Mouse (Mus musculus): Measurements from ENCODE around the gene Pla1a.

Gene Pla1a

DNA sequence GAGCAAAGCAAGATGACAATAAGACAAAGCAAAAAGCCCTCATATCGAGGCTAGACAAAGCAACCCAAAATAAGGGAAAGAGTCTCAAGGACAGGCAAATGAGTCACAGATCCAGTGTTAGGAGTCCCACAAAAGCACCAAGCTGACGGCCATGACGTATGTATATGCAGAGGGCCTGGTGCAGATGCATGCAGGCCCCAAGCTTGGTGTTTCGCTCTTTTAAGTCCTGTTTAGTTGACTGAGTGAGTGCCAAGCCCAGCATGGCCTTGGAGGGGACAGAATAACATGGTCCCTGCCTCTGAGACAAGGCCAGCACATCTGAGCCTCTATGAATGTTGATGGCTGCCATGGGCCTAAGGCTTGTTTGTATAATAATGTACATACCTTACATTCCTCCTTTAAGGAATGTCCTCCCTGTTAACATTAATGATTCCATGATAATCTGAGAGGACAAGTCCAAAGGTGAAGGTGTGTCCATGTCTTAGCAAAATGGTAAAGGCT is 1.4 kb upstream of the Pla1a start:
- in situ Hi-C loops (cut with MboI): no loop called here

DNA sequence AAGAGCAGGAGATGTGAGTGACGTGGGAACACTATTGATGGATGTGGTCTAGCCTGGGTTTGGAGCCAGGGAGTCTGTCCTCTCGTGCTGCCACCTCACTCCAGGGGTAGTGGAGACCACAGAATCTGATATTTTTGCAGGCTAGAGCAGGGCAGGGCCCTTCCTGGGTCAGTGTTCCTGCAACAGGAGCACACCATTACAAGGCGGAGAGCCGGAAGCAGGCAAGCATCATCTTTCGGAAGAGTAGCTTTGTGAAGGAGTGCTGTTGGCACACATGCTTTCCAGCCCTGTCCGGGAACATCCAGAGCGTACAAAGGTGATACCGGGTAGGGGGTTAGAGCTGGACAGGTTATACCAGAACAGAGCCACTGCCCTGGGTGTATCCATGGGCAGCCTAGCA is 569 bp upstream of the Pla1a start:
- in situ Hi-C loops (cut with MboI): no loop called here

DNA sequence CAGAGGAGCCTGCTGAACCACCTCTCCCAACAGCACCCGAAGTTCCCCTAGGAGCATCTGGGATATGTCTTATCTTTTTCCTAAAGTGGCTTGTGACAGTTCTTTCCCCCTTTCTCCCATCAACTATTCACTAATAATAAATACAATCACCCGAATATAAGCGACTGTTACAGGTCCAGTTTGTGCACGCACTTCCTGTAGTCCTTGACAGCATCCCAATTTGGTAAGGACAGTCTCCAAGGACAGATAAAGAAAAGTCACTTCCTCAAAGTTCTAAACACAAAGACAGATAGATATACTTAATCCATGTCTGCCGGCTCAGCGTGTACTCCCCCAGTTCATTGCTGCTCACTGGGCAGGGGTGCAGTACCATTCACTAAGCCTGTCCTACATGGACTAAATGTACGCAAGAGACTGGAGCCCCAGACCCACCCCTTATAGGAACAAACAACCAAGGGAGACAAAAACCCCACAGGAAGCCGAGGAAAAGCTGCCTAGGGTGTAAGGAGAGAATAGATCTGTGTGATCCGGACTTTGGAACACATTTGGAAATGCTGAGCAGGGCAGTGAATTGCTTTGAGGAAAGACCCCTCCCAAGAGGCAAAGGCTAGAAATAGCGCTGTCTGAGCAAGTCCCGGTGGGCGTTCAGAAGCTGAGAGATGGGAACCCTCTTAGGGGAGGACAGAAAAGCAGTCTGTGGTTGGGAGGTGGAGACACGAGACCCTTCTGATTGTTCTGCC is 1.3 kb downstream of the Pla1a start:
- in situ Hi-C loops (cut with MboI): no loop called here

DNA sequence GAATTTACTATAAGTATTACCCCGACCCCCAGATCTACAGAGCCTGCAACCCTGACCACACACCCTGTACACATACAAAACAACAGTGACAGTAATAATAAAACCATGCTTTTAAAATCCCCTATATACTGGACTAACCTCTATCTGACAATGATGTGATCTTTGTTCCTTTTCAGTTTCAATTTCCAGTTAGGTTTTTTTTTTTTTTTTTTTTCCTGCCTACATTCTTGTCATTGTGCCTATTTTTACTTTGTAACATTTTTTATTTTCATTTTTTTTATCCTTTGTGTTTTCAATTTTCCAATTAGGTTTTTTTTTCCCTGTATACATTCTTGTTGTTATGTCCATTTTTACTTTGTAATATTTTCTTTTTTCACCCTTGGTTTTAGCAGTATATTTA is 7.1 kb downstream of the Pla1a start:
- in situ Hi-C loops (cut with MboI): no loop called here

DNA sequence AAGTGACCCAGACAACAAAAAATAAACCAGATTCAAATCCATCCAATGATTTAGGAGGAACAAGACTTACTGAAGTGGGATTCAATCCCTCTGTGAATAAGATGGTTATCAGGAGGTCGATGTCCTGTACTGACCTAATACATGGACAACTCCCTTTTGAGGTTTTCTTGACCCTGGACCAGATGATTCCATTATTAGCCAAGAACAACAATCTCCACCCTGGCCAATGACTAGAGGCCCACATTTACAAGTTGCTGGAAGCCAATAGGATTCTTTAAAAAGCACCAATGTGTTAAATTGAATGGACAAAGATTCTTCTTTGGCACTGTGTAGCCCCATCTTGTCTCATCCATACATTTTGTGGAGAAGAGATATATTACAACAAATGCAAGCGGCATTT is 7.6 kb downstream of the Pla1a start:
- in situ Hi-C loops (cut with MboI): no loop called here

DNA sequence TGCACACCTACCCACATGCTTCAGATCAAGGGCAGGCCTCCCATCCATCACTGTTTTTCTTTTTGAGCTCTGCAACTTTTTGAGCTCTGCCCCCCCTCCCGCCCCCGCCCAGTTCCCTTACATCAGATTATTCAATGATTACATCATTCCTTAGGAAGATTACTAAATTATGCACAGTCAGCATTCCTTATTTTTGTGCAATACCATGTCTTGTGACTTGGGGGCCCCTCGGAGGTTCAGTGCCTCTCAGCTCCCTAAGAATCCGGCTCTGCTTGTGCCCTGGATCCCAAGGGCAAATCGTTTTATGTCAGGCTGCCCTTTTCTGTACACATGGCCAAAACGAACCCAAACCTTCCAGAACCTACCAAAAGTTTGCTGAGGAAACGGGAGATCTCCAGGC is 18.0 kb downstream of the Pla1a start:
- in situ Hi-C loops (cut with MboI): no loop called here

DNA sequence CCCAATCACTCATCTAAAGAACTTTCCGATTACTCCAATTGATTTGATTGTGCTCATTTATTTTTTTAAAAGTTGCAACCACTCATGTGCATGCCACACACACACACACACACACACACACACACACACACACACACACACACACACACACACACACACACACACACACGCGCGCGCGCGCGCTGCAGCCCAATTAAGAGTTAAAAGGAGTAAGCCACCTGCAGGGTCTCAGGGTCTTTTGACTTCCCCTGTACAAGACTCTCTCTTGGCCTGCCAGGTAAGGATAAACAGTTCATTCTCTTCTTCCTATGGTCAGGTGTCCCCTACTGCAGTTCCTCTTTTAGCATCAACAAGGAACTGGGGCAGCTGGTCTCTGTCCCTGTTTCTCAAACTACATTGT is 24.5 kb downstream of the Pla1a start:
- in situ Hi-C loops (cut with MboI): no loop called here

DNA sequence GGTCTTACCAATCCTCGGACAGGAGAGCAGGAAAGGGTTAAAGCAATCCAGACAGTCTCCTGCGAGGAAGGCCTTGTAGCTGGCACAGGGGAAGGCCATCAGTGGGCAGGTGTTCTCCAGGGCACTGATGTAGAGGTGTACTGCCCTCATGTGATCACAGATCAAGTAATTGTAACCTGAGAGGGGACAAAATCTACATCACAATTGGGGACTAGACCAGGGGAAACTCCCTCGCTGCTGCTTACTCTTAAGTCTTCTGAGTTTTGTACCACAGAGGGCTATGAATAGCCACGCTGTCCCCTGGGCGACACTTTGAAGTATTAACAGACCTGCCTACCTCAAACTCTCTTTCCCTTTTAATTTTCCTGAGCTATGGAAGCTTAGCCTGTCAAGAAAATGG is 25.4 kb downstream of the Pla1a start:
- in situ Hi-C loops (cut with MboI): no loop called here

DNA sequence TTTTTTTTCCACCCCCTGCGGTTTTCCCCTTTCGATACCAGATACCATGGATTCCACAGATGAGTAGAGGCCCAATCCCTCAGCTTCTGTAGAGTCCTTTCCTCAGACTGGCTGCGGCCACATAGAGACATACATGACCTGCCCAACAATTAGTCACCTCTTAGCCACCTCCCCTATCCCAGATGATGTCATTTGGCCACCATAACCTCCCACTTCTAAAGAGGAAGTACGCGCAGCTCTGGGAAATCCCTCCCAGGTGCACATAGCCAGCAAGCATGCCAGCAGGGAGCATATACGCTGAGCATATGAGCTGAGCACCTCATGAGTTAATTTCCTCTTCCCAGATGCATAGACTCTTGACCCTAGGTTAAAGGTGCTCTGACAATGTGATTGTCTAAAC is 26.2 kb downstream of the Pla1a start:
- in situ Hi-C loops (cut with MboI): no loop called here

DNA sequence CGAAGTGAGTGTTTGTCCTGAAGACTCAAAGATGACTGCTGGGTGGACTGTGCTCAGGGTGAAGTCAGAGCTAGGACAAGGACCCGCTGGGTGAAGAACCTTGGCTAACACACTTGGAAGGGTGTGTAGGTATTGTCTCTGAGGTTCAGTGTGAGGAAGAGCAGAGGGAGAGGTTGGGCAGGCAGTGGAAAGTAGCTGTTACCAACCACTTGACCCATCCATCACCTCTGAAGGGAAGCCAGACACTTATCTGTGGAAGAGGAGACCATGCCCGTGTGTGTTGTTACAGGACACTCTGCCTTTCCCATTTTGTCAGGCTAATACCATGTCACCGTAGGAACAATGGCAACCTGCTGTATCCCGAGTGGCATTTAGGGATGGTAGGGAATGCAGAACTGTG is 26.7 kb downstream of the Pla1a start:
- in situ Hi-C loops (cut with MboI): no loop called here

DNA sequence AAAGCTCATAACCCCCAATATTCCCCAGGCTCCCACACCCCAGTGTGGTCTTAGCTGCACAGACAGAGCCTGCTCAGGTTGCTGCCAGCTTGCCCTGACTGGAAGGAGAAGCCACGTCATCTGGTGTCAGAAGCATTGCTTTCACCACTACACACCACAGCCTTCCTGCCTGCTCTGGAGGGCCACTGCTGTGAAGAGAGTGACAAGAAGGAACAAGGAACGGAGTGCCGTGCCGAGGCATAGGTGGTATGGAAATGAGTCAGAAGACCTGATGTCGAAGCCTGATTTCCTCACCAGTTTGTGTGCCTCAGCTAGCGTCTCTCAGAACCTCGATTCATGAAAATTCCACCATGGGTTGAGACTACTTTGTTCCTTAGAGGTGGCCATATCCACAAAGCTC is 29.3 kb downstream of the Pla1a start:
- in situ Hi-C loops (cut with MboI): no loop called here

DNA sequence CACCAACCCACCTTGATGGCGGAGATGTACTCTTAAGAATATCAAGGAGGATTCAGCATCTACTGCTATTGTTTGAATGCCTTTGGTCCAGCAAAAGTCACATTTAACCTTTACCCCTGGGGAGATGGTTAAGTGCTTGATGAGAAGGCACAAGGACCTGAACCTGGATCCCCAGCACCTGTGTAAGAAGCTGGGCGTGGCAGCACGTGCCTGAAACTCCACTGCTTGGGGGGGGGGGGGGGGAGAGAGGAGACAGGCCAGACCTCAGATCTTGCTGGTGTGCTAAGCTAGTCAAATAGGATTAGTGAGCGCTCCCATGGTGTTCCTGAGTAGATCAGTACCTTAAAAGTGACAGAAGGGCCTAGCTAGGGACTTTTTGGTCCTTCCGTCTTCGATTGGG is 31.5 kb downstream of the Pla1a start:
- in situ Hi-C loops (cut with MboI): no loop called here

DNA sequence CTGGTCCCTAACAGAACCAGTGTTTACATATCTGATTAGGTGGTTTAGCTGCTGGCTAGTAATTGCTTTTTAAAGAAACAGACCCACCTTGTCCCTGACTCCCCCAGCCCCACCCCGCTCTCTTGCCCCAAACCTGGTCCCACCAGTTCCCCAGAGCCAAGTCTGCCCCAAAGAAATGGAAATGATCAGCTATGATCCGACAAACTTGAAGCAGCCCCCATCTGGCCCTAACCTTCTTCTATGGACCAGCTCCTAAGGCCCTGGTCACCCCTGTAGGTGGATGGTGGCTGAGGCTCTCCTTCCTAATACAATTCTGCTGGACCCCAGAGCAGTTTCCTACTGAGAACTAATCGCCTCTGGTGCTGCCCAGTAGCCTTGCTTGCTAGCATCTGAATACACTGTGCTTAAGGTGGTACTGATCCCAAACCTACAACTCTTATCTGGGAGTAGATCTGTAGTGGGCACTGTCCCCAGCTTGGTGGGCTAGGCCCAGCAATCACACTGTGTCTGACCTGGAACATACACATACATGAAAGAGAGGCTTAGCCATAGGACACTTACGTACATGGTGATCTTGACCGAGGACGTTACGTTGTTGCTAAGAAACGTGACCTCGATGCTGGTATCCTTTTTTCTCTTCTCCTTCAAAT is 32.5 kb downstream of the Pla1a start:
- in situ Hi-C loops (cut with MboI): no loop called here

DNA sequence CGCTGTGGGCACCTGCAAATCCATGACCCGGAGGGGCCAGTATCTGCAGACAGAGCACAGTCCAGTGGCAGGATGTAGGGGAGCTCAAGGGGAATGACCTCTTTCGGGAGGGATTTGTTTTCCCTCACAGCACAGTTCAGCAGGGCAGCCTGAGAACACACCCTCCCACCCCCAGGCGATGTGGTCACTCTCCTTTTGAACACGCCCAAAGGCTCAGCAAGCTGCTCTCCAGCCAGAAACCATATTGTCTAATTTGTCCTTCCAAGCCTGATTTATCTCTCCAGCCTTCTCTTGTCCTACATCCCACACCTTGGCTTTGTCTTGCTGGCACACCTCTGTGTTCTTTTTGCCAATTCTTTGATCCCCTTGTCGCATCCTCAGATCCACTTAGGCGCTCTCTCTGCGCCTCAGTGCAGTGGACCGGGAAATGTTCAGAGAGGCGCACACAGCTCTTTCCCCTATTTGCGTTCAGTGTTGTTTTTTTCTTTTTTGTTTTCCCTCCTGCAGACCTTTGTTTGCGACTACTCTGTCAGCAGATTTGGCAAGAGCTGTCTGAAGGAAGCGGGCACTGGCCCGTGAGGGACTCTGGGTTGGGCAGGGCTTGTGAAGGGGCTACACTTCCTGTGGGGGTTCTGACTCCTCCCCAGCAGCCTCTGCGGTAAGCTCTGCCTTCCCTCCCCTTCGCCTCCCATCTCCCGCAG is 33.3 kb downstream of the Pla1a start:
- in situ Hi-C loops (cut with MboI): no loop called here

DNA sequence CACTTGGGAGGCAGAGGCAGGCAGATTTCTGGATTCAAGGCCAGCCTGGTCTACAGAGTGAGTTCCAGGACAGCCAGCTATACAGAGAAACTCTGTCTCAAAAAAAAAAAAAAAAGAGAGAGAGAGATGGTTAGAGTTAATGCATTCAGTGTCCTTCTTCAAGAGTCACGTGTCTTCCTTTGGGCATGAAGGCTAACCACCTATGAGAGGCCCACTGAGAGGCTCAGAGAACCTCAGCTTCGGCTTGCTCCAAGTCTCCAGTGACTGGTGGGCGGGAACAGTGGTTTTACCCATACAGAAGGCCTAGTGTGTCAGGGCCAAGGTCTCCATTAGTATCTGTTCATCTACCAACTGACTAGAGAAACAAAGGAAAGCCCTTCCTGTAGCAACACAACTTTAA is 33.9 kb downstream of the Pla1a start:
- in situ Hi-C loops (cut with MboI): no loop called here

DNA sequence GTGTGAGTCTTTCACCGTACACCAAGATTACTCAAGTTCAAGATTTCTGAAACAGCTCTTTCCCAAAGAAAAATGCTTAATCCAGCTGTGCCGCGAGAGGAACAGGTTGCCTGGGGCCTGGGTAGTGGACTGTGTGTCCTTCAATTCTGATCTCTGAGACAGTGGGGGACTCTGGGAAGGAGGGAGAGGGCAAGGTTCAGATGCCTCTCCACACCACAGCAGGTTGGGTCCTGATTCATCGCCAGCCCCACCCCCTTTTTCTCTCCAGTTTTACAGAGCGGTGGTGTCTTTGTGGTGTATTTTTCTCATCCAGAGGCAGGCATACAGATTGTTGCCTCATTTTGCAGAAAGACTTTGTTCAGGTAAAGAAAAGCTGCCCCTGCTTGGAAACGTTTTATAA is 34.7 kb downstream of the Pla1a start:
- in situ Hi-C loops (cut with MboI): no loop called here

DNA sequence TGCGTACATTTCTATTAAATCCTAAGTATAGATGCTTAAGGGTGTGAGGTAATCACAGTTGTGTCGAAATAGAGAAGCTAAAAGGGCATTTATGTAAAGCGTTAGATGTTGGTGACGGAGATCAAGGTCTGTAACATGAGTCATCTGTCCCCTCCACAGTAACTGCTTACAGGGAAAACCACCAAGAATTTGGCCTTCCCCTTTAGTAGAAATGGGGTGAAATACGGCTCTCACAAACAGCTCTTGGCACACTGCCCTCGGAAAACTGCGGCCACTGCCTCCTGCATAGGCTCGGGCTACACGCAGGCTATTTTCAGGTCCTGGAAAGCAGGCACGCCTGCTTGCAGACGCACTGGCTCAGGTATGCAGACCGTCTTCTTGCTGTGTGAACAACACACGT is 36.8 kb downstream of the Pla1a start:
- in situ Hi-C loops (cut with MboI): no loop called here

DNA sequence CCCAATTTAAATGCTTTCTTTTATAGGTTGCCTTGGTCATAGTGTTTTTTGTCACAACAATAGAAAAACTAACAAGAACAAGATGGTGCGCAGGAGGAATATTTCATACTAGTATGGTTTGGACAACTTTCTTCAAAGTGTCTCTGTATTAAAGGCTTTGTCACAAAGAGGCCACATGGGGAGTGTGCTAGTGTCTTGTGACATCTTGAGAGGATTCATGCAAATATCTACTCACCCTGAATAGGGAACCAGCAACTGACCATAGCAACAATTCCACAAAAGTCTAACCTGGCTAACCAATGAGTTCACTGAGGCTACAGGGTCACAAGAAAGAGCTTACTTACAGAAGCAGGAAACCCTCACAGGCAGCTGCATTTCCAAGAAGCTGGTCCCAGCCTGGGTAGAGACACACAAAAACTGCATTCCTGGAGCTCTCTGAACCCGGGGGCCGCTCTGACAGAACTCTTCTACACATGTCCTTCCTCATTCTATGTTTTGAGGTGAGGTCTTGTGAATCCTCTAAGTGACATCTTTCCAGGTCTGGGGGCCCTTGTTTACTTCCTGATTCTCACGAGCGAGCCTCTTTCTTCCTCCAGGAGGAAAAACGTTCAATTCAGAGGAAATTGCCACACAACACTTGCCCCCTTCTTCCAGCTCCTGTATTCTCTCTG is 37.8 kb downstream of the Pla1a start:
- in situ Hi-C loops (cut with MboI): no loop called here

DNA sequence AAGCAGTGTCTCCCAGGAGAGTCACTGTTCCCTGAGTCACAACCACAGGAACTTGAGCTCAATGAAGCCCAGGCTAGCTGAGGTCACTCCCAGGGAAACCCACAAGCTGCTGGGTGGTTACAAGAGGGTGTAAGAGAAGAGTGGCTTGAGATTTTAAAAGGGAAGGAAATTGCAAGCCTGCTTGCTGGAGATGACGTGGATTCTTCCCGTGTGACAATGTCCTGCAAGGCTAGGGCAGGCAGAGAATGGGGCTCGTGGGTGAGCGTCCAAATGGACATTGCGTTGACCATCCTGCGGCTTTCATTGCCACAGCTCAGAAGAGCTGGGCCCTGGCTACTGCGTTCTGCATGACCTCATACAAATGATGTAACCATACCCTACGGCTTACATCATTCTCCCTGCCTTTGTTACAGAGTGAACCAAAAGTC is 38.7 kb downstream of the Pla1a start:
- in situ Hi-C loops (cut with MboI): no loop called here

DNA sequence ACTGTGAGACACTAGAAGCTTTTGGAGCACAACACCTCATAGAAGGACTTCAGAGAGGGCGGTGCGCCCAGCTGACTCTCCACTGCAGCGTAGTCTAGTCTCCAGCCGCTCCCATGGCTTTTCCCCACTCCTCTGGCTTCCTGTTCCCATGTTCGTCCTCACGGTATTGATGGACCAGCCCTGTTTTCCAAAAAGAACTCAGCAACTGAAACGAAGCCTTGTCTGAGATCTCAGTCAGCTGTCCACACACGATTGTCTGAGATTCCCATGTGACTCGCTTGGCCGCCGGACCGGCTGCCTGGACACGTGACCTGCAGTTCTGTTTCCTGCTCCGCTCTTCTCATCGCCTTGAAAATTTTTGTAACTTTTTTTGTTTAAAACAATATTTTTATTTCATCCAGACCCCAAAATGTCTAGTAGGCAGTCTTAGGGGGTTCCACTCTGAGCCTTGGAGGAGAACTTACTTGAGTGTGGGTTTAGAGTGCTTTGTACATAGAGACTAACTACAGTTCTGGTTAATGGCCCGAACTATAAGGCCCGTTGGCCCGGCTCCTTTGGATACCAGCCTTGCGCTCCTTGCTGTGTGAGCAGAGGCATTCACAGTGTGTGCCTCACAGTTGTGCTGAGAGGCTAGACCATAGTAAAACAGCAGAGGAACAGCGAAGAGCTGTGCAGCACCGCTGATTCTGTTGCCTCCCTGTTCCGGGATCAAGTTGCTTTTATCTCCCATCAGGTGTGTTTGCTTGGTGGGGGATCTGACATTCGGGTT is 40.6 kb downstream of the Pla1a start:
- in situ Hi-C loops (cut with MboI): no loop called here

DNA sequence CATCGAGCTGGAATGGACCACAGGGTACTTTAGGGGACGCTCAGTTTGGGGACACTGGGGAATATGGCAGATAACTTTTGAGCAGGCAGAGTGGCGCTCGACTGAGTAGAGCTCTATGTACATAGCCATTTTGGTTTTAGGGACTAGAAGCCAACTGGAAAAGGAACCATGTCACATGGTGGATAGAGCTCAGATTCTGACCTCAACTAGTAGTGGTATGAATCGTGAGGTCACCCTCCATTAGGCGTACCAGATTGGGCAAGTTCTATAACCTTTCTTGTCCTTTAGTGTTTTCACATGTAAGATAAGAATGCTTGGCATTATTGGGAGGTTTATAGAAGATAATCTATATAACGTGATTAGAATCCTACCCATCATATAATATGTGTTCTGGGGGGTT is 42.6 kb downstream of the Pla1a start:
- in situ Hi-C loops (cut with MboI): no loop called here

Data from mature B cell (primary cell).